In genomic region chr5:130052955-130053354, GRCm38 (mm10) we compare ENCODE assay signal across 26 mouse cellular contexts. TPM values are rescaled to one million over a fixed set of nuclear protein-coding genes. Genes with fewer than 3 reads are reported as not detected.
DNase-seq lines count a peak whose midpoint lies in the region; ATAC-seq lines count a peak whose summit lies in the region.
"Had no signal": no experiment of that assay in that cellular context is flagged by ENCODE, and none has a peak within 500 bp of the region (broad histone marks: within the 10 kb centered on the region; RNA-seq: fewer than 3 reads in every experiment).

No protein-coding gene starts in this region.

- peak; percentile 90 for DNase-seq in heart, adult 11 months
- DNase-seq in heart, adult 8-10 months (ENCODE audit: low spot score) = no peak
- DNase-seq in limb, embryonic 10.5 days (ENCODE audit: low spot score) = no peak
- DNase-seq: adrenal gland, postnatal 36 days; B cell, adult 2 months; cerebellum, adult 11 months; cerebellum, adult 2 months; cerebellum, adult 9-11 months; embryo, embryonic 11 days; gastrocnemius, postnatal 10 days had no signal

- no peaks in the 10 kb centered on the region for H3K9me3 ChIP-seq in limb, embryonic 13.5 days
- no peaks in the 10 kb centered on the region for H3K9me3 ChIP-seq in limb, embryonic 10.5 days (replicated peaks)
- H3K9me3 ChIP-seq in midbrain, embryonic 12.5 days = no peaks in the 10 kb centered on the region
- no peaks in the 10 kb centered on the region for H3K9me3 ChIP-seq in midbrain, embryonic 16.5 days (replicated peaks; ENCODE audit: control insufficient read depth, low read length, poor library complexity, severe bottlenecking)
- H3K9me3 ChIP-seq: embryonic facial prominence, embryonic 10.5 days; embryonic facial prominence, embryonic 13.5 days; forebrain, embryonic 12.5 days; forebrain, embryonic 15.5 days; G1E; hindbrain, embryonic 10.5 days; hindbrain, embryonic 13.5 days had no signal

- no peak overlapping the region for H3K4me3 ChIP-seq in limb, embryonic 13.5 days
- H3K4me3 ChIP-seq in limb, embryonic 10.5 days = no peak overlapping the region
- H3K4me3 ChIP-seq in midbrain, embryonic 12.5 days = no peak overlapping the region
- H3K4me3 ChIP-seq in midbrain, embryonic 16.5 days (ENCODE audit: low read depth, low read length) = no peak overlapping the region
- H3K4me3 ChIP-seq: embryonic facial prominence, embryonic 10.5 days; embryonic facial prominence, embryonic 13.5 days; erythroblast, embryonic 14.5 days; forebrain, embryonic 12.5 days; forebrain, embryonic 15.5 days; hindbrain, embryonic 10.5 days; hindbrain, embryonic 13.5 days had no signal

- no peak overlapping the region for H3K27ac ChIP-seq in limb, embryonic 13.5 days
- no peak overlapping the region for H3K27ac ChIP-seq in limb, embryonic 10.5 days
- H3K27ac ChIP-seq in midbrain, embryonic 12.5 days (replicated peaks) = peak overlapping the region; percentile 15; the same call in 1 of the 2 replicates
- H3K27ac ChIP-seq in midbrain, embryonic 16.5 days (ENCODE audit: low read length) = no peak overlapping the region
- H3K27ac ChIP-seq: embryonic facial prominence, embryonic 10.5 days; embryonic facial prominence, embryonic 13.5 days; forebrain, embryonic 12.5 days; forebrain, embryonic 15.5 days; hindbrain, embryonic 10.5 days; hindbrain, embryonic 13.5 days had no signal

- no peaks in the 10 kb centered on the region for H3K27me3 ChIP-seq in limb, embryonic 13.5 days
- H3K27me3 ChIP-seq in limb, embryonic 10.5 days (ENCODE audit: low read depth, poor library complexity, severe bottlenecking) = no peaks in the 10 kb centered on the region
- no peaks in the 10 kb centered on the region for H3K27me3 ChIP-seq in midbrain, embryonic 12.5 days
- no peaks in the 10 kb centered on the region for H3K27me3 ChIP-seq in midbrain, embryonic 16.5 days (ENCODE audit: control insufficient read depth, insufficient read depth, low read depth, low read length)
- H3K27me3 ChIP-seq: CH12.LX; embryonic facial prominence, embryonic 13.5 days; forebrain, embryonic 12.5 days; forebrain, embryonic 15.5 days; hindbrain, embryonic 13.5 days; Patski had no signal

- H3K9ac ChIP-seq in limb, embryonic 13.5 days = peak overlapping the region; percentile 13; the same call in 1 of the 2 replicates
- H3K9ac ChIP-seq in midbrain, embryonic 12.5 days (replicated peaks) = no peak overlapping the region
- no peak overlapping the region for H3K9ac ChIP-seq in midbrain, embryonic 16.5 days (ENCODE audit: low read depth, low read length)
- H3K9ac ChIP-seq: embryonic facial prominence, embryonic 13.5 days; forebrain, embryonic 12.5 days; forebrain, embryonic 15.5 days; hindbrain, embryonic 13.5 days had no signal

- H3K4me1 ChIP-seq in limb, embryonic 13.5 days = no peaks in the 10 kb centered on the region
- H3K4me1 ChIP-seq in limb, embryonic 10.5 days = no peaks in the 10 kb centered on the region
- peaks cover 5% of the 10 kb centered on the region; the same call in 1 of the 2 replicates for H3K4me1 ChIP-seq in midbrain, embryonic 12.5 days
- no peaks in the 10 kb centered on the region for H3K4me1 ChIP-seq in midbrain, embryonic 16.5 days (ENCODE audit: control insufficient read depth, insufficient read depth, low read length)
- H3K4me1 ChIP-seq: embryonic facial prominence, embryonic 10.5 days; forebrain, embryonic 12.5 days; hindbrain, embryonic 13.5 days had no signal

- 90% methylated on average over 6 of the region's 6 CpGs for WGBS in limb, embryonic 13.5 days
- WGBS in limb, embryonic 10.5 days = 90% methylated on average over 6 of the region's 6 CpGs
- WGBS in midbrain, embryonic 12.5 days = 92% methylated on average over 6 of the region's 6 CpGs
- 92% methylated on average over 6 of the region's 6 CpGs for WGBS in midbrain, embryonic 16.5 days

- ATAC-seq in limb, embryonic 13.5 days (ENCODE audit: low FRiP score, low read depth) = no peak
- ATAC-seq in midbrain, embryonic 12.5 days (ENCODE audit: low FRiP score, low read depth) = no peak
- ATAC-seq in midbrain, embryonic 16.5 days = no peak
- ATAC-seq in megakaryocyte-erythroid progenitor cell, adult 5-6 weeks (replicated peaks; ENCODE audit: low FRiP score, low TSS enrichment, poor library complexity, severe bottlenecking) = peak; percentile 66
- ATAC-seq: forebrain, embryonic 15.5 days; hindbrain, embryonic 16.5 days; Patski had no signal

- no peak overlapping the region for H3K4me2 ChIP-seq in limb, embryonic 13.5 days (replicated peaks)
- no peak overlapping the region for H3K4me2 ChIP-seq in midbrain, embryonic 12.5 days (replicated peaks)
- no peak overlapping the region for H3K4me2 ChIP-seq in midbrain, embryonic 16.5 days (ENCODE audit: low read length)
- H3K4me2 ChIP-seq: embryonic facial prominence, embryonic 13.5 days; forebrain, embryonic 12.5 days; forebrain, embryonic 15.5 days; heart, embryonic 11.5 days; hindbrain, embryonic 13.5 days had no signal

- peaks cover 57% of the 10 kb centered on the region for H3K36me3 ChIP-seq in limb, embryonic 13.5 days
- peaks cover 63% of the 10 kb centered on the region for H3K36me3 ChIP-seq in limb, embryonic 10.5 days
- peaks cover 41% of the 10 kb centered on the region for H3K36me3 ChIP-seq in midbrain, embryonic 12.5 days
- H3K36me3 ChIP-seq in midbrain, embryonic 16.5 days (ENCODE audit: control insufficient read depth, insufficient read depth, low read length) = no peaks in the 10 kb centered on the region; the same call in 1 of the 2 replicates

RNA-seq across cellular contexts. Expression of gene Tpst1, which starts 20.2 kb away (rescaled TPM):
- total RNA-seq in heart, adult 8-10 months (2022) = 10 to 100 TPM in 1 of 4 experiments, 1 to 10 TPM in 3; 8.2 to 10.6 (median 9.3) TPM
- polyA plus RNA-seq in limb, embryonic 13.5 days (2015; fragmentation: Nextera tagmentation; extraction: Ambion mirVana) = 99.2 and 104 TPM in 2 replicates
- polyA plus RNA-seq in limb, embryonic 10.5 days (2016; fragmentation: Nextera tagmentation; extraction: Ambion mirVana) = 65.4 and 65.6 TPM in 2 replicates
- polyA plus RNA-seq in midbrain, embryonic 12.5 days (2016; fragmentation: Nextera tagmentation; extraction: Ambion mirVana) = 63.1 and 65.9 TPM in 2 replicates
- 52.9 and 56.8 TPM in 2 replicates for polyA plus RNA-seq in midbrain, embryonic 16.5 days (2015; fragmentation: Nextera tagmentation; extraction: Ambion mirVana)
- 12.1 and 17.6 TPM in 2 replicates for total RNA-seq in megakaryocyte-erythroid progenitor cell, adult 5-6 weeks (2014; fragmentation: Nextera tagmentation)
- 4.8 and 7.9 TPM in 2 replicates for total RNA-seq in megakaryocyte-erythroid progenitor cell, adult 5-6 weeks (2017)
- polyA plus RNA-seq: G1E had no signal

RNA-seq across cellular contexts. Expression of gene Crcp, which starts 23.9 kb away (rescaled TPM):
- total RNA-seq in heart, adult 8-10 months (2022) = 10 to 100 TPM; 11.5 to 16.1 (median 14.5) TPM
- polyA plus RNA-seq in limb, embryonic 13.5 days (2015; fragmentation: Nextera tagmentation; extraction: Ambion mirVana) = 45.6 and 47.3 TPM in 2 replicates
- 57.2 and 61.0 TPM in 2 replicates for polyA plus RNA-seq in limb, embryonic 10.5 days (2016; fragmentation: Nextera tagmentation; extraction: Ambion mirVana)
- polyA plus RNA-seq in midbrain, embryonic 12.5 days (2016; fragmentation: Nextera tagmentation; extraction: Ambion mirVana) = 59.4 and 66.5 TPM in 2 replicates
- 85.6 and 86.8 TPM in 2 replicates for polyA plus RNA-seq in midbrain, embryonic 16.5 days (2015; fragmentation: Nextera tagmentation; extraction: Ambion mirVana)
- total RNA-seq in megakaryocyte-erythroid progenitor cell, adult 5-6 weeks (2014; fragmentation: Nextera tagmentation) = 33.3 and 58.9 TPM in 2 replicates
- 43.5 and 120 TPM in 2 replicates for total RNA-seq in megakaryocyte-erythroid progenitor cell, adult 5-6 weeks (2017)

RNA-seq across cellular contexts. Expression of gene Asl, which starts 23.9 kb away (rescaled TPM):
- 1 to 10 TPM; 3.0 to 7.1 (median 6.3) TPM for total RNA-seq in heart, adult 8-10 months (2022)
- 32.1 and 33.6 TPM in 2 replicates for polyA plus RNA-seq in limb, embryonic 13.5 days (2015; fragmentation: Nextera tagmentation; extraction: Ambion mirVana)
- polyA plus RNA-seq in limb, embryonic 10.5 days (2016; fragmentation: Nextera tagmentation; extraction: Ambion mirVana) = 26.1 and 27.5 TPM in 2 replicates
- 26.5 and 29.1 TPM in 2 replicates for polyA plus RNA-seq in midbrain, embryonic 12.5 days (2016; fragmentation: Nextera tagmentation; extraction: Ambion mirVana)
- 35.5 and 38.6 TPM in 2 replicates for polyA plus RNA-seq in midbrain, embryonic 16.5 days (2015; fragmentation: Nextera tagmentation; extraction: Ambion mirVana)
- 13.7 and 19.9 TPM in 2 replicates for total RNA-seq in megakaryocyte-erythroid progenitor cell, adult 5-6 weeks (2014; fragmentation: Nextera tagmentation)
- 14.0 and 18.3 TPM in 2 replicates for total RNA-seq in megakaryocyte-erythroid progenitor cell, adult 5-6 weeks (2017)

RNA-seq across cellular contexts. Expression of gene Gusb, which starts 50.1 kb away (rescaled TPM):
- total RNA-seq in heart, adult 8-10 months (2022) = 10 to 100 TPM; 11.7 to 14.2 (median 12.8) TPM
- polyA plus RNA-seq in limb, embryonic 13.5 days (2015; fragmentation: Nextera tagmentation; extraction: Ambion mirVana) = 43.4 and 45.3 TPM in 2 replicates
- polyA plus RNA-seq in limb, embryonic 10.5 days (2016; fragmentation: Nextera tagmentation; extraction: Ambion mirVana) = 53.9 and 61.7 TPM in 2 replicates
- 25.3 and 29.7 TPM in 2 replicates for polyA plus RNA-seq in midbrain, embryonic 12.5 days (2016; fragmentation: Nextera tagmentation; extraction: Ambion mirVana)
- 30.3 and 31.5 TPM in 2 replicates for polyA plus RNA-seq in midbrain, embryonic 16.5 days (2015; fragmentation: Nextera tagmentation; extraction: Ambion mirVana)
- total RNA-seq in megakaryocyte-erythroid progenitor cell, adult 5-6 weeks (2014; fragmentation: Nextera tagmentation) = 62.0 and 80.6 TPM in 2 replicates
- total RNA-seq in megakaryocyte-erythroid progenitor cell, adult 5-6 weeks (2017) = 36.1 and 42.0 TPM in 2 replicates
